Mouse (Mus musculus): ENCODE measurements around the gene Kcnmb3.
A peak's percentile ranks its signal among the peaks of the same experiment; 100 is the strongest.

The Kcnmb3 gene

DNA sequence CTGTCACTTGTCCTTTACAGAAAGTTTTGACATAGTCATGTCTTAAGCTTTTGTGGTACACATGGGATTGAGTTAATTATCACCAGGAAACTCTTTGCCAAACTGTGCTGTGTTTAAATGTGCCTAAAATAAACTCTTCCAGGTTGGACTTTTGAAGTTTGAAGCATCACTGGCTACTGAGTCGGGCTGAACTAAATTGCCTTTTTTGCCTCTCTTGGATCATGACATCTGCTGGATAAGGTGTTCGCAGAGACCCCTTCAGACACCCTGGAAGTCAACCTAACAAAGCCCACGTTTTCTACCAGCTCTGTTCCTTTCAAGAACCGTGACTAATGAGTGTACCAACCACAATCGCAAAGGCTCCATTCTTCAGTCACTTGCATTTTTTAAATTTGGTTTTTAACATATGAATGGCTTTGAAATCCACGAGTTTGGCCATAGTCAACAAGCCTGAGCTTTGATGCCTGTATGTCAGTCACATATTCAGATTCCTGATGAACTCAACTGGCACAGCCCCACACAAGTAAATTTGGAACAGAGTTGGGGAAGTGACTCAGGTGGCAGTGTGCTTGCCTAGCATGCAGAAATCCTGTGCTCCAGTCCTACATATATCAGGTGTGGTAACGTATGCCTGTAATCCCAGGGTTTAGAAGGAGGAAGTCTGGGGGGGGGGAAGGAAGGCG lies 3.2 kb upstream of the Kcnmb3 start:
- no peak for DNase-seq (ENCODE audit: low spot score in 2 of 2)

DNA sequence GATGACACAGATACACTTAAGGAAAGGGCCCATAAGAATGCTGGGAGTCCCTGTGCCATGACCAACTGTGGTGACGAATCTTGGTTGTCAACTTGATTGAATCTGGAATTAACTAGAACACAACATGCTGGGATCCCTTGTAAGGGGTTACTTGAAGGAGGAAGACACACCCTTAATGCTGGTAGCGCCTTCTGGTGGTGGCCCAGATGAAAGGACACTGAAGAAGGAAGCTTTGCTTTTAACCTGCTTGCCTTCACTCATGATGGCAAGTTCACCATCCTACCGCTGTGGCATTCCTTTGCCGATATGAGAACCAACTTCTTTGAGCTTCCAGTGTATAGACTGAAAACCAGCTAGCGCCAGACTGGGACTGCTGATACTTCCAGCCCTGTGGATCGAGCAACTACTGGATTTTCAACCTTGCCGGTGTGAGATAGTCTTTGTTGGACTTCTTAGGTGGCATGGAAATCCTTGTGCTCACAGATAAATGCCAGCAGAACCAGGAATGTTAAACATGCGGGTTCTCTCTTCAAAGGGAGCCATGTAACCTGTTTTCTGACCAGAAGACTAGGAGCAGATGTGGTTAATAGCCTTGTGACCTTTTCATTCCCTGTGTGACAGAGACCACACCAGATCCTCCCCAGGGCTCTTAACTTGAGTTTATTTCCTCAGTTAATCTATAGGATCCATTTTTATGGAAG lies 2.5 kb upstream of the Kcnmb3 start:
- DNase-seq (ENCODE audit: low spot score in 2 of 2): peak in 1 of 2 experiments; percentile 40

DNA sequence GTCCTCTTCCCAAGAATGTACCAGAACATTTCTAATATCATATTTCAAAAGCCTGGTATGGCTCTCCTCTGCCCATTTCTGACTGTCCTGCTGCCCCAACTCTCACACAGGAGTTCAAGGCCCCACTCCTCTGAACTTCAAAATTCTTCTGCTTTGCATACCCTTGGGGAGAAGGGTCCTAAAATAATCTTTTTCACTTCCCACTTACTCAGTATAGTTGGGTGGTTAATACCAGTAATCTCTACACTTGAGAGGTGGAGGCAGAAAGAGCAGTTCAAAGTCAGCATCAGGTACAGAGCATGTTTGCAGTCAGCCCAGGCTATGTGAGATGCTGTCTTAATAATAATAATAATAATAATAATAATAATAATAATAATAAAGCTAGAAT lies 1.1 kb downstream of the Kcnmb3 start:
- DNase-seq (ENCODE audit: low spot score in 2 of 2): peak in 1 of 2 experiments; percentile 10

DNA sequence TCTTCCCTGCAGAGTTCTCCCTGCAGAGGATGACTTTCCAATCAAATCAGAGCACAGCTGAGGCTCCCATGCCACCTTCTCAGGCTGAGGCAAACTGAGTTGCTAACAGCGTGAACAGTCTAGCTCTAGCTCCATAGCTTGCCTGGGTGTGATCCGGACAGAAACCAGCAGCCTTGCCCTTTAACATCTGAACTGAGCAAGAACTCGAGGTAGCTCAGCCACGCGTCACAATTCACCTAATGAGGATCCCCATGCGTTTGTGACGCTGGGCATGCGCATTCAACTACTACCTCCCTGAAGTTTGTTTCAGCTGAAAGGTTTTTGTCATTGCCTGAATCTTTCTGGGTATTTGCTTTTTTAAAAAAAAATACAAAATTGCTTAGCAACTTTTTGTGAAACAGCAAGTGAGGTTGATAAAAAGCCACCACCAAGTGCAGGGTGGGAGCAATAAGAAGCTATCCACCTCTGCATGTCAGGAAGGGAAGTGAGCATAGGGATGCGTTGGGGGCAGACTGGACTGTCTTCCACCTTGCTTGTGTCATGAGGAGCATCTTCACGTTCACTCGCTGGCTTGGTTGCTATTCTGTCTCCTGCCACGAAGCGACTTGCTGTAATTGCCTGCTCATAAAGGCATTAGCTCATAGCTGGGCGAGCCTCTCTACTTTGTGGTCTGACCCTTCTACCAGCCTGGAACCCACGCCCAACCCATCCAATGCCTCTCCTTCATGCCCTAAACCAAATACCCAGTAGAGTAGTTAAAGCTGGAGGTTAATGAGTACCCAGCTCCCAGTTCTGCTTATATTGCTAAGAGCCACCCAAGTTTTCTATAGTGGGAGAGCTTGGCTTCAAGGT lies 1.7 kb downstream of the Kcnmb3 start:
- peak in 1 of 2 experiments; percentile 65 for DNase-seq (ENCODE audit: low spot score in 2 of 2)

DNA sequence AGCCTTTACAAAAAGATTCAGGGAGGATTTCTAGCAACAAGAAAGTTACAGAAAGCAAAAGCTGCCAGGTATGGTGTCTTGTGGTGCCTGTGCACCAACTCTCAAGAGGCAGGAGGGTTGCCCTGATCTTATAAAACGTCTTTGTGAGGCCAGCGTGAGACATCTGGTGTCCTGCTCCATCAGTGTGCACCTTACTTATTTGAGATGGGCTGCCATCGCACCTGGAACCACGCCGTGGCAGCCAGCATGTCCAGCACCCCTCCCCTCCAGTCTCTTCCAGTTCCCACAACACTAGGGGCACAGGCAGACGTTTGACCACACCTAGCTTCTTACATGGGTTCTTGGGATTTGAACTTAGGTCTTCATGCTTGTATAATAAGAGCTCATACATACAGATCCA lies 3.9 kb downstream of the Kcnmb3 start:
- no peak for DNase-seq (ENCODE audit: low spot score in 2 of 2)

DNA sequence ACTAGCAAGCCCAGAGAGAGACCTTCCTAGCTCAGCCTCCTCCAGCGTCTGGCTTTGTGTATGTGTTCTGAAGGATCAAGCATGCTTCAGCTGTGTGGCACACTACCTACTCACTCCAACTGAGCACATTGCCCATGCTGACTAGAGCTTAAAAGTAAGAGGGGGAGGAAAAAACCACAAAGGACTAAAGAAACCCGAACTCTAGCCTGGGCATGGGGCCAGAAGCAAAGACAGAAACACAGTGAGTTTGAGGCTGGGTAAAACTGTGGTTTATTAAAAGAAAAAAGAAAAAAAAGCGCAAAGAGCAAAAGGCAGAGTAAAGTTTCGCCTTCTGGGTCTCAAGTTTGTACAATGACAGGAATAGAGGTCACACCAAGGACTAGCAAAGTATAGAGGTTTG lies 5.5 kb downstream of the Kcnmb3 start:
- no peak for DNase-seq (ENCODE audit: low spot score in 2 of 2)

DNA sequence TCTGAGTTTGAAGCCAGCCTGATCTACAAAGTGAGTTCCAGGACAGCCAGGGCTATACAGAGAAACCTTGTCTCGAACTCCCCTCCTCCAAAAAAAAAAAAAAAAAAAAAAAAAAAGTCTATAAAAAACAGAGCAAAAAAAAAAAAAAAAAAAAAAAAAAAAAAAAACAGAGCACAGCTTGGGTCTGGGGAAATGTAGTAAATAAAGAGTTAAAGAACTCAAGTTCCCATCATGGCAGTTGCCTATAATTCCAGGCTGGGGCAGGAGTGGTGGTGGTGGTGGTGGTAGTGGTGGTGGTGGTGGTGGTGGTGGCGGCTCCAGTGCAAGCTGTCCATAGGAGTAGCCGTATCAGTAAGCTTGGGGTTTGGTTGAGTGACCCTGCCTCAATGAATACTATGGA lies 9.0 kb downstream of the Kcnmb3 start:
- no peak for DNase-seq (ENCODE audit: low spot score in 2 of 2)

DNA sequence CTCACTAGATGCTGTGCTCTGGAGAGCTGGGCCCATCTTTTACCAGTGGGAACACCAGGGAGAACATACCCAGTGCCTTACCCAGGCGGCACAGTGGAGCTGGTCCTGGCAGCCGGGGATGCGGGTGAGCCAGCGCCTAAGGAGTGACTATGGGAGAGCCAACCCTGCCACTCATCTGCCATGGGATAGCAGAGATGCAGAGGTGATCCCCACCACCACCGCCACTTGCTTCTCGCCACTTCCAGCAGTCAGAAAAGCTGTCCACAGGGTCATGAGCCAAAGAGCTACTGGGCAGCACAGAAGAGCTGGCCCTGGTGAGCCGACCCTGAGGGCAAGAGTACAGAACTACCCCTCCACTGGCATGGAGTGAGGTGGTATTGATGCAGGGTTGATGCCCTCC lies 12.1 kb downstream of the Kcnmb3 start:
- DNase-seq (ENCODE audit: low spot score in 2 of 2): no peak

DNA sequence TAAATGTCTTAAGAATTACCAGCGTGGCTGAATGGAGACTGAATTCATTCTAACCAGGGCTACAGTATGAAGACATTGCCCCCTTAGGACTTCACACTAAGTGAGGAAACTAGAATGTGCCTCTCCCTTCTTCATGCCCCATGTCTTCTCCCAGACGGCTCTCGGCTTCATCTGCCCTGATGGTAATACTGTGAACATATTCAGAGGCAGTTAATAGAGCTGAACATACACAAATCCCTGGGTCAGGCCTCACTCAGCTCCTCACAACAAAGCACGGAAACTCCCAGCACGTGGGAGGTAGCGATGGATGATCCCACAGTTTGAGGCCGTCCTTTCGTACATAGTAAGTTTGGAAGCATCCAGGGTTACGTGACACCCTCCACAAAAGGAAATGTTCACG lies 18.8 kb downstream of the Kcnmb3 start:
- no peak for DNase-seq (ENCODE audit: low spot score in 2 of 2)

DNA sequence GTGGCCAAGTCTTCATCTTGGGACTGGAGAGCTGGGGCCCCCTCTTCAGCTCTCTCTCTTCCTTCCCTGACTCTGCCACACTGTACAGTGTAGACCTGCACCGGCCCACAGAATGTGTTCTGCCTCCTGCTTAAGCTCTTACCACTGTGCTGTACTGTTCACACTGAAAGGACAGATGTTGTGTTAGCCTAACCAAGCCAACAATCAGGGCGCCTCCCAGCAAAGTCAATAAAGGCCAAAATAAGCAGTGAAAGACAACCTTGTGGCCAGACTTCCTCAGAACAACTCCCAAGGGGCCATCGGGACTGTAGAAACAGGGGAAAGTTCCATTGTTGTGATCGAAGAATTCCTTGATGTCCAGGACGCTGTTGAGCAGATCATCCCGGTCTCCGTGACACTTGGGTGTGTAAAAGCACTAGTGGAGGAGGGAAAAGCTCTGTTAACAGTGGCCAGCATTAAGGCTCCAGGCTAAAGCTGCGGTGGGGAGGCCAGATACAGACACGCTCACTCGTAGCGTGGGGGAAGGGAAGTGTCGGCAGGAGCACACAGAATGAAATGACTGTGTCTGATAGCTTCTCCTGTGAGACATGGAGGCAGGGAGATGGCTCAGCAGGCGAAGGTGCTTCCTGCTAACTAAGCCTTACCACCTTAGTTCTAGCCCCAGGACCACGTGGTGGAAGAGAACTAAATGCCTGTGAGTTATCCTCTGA lies 19.7 kb downstream of the Kcnmb3 start:
- DNase-seq (ENCODE audit: low spot score in 2 of 2): no peak

DNA sequence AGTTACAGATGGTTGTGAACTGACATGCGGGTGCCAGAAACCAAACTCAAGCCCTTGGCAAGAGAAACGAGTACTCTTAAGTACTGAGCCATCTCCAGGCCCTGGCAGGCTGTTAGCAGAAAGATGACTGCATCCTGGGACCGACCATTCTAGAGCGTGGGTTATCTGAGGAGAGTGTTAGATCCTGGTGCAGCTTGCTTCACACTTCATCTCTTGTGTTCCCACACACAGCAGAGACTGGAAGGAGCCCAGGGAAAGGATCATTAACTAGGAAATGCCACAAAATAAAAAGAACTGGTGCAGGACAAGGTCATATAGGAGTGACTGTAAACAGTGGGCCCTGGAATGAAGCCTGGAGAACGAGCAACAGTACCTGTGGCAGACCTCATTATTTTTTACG lies 20.9 kb downstream of the Kcnmb3 start:
- DNase-seq (ENCODE audit: low spot score in 2 of 2): no peak

DNA sequence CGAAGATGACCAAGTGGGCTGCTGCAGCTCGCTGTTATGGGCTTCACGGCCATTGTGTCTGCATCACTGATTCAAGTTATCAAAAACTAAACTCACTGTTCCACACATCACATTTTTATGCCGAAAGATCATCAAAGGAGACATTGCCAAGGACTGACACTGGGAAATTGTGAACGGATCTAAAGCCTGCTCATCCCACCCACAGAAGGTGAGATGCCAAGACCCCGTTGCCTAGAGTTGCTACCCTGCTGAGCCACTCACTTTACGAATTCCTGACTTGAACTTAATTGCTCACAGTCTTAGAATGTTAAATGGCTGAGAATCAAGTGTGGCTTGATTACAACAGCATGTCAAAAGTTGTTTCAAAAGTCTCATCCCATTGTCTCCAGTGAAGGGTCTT lies 21.6 kb downstream of the Kcnmb3 start:
- DNase-seq (ENCODE audit: low spot score in 2 of 2): no peak

DNA sequence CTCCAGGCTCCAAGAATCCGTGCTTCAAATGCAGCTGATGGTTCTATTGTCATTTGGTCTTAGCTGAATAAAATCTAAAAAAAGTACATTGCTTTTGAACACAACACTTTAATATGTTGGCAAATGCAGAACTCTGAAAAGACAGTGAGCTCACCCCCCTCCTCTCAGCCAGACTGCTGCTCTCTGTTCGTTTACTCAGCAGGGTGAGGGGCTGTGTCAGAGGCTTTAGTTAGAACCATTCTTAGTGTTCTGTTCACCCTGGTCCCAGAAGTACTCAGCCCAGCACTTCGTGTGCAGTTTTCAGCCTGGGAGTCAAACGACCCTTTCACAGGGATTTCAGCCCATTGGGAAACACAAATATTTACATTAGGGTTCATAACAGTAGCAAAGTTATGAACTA lies 23.6 kb downstream of the Kcnmb3 start:
- DNase-seq (ENCODE audit: low spot score in 2 of 2): no peak

DNA sequence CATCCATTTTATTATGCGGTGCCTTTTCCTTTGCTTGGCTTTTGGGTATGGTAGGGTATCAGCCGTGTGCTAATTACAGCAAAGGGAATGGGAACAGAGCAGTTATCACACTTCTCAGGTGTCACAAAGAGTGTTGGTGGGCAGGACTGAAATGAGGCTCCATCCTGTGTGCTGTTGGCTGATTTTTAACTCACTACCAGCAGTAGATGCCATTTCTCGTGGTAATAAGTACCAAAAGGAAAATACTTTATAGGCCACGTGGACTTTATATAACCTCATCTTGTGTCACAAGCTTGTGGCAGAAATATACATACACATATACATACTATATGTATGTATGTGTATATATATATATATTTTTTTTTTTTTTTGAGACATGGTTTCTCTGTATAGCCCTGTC lies 24.7 kb downstream of the Kcnmb3 start:
- no peak for DNase-seq (ENCODE audit: low spot score in 2 of 2)

DNA sequence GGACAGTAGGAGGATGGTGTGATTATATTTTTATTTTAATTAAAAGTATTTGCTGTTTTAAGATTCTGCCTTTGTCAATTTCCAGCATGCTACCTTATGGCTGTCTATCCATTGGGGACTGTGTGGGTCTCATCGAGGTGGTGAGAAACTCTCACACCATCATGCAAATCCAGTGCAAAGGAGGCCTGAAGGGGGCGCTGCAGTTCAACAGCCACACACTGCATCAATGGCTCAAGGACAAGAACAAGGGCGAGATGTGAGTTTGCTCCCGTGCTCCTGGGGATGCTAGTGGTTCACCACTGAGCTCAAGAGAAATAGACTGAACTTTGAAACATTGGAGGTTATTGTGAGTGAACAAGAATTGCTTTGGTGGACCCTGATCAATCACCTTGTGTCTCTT lies 32.3 kb downstream of the Kcnmb3 start:
- peak; percentile 26 to 71 for DNase-seq (ENCODE audit: low spot score in 2 of 2)

DNA sequence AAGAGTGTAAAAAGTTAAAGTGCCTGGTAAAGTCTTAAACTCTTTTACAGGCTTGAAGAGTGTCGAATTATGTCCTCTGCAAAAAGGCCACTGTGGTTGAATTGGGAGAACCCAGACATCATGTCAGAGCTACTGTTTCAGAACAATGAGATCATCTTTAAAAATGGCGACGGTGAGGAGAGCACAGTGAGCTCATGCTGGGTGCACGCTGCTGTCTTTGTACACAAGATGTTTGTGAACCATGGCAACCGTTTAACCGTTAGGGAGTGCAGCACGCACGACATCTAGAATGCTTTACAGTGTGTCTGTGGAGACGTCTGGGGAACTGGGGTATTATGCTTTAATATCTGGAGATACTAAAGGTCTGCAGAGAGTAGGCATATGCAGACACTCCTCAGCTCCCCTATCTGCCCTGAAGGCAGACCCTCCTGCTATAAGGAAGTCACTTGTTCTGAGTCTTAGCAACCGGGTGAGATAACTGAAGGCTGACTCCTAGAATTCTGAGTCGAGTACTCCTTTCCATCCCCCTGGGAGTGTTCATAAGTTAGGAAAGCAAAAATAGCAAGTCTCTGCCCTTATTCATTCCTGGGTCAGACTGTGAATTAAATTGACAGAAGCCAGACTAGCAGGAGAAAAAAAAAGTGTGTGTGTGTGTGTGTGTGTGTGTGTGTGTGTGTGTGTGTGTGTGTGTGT lies 37.6 kb downstream of the Kcnmb3 start:
- no peak for DNase-seq (ENCODE audit: low spot score in 2 of 2)

DNA sequence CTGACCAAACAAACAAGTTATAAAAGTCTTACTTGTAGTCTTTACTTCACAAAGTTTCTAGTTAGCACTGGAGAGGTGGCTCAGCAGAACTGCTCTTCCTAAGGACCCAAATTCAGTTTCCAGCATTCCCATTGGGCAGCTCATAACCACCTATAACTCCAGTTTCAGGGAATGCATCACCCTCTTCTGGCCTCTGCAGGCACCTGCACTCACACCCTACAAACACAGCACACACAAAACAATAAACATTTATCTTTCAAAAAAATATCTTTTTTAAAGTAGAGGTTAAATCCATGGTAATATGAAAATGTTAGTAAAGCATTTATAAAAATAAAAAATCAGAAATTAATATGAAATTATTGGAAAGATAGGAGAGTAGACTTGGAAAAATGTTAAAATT lies 50.3 kb downstream of the Kcnmb3 start:
- DNase-seq (ENCODE audit: low spot score in 2 of 2): no peak

DNA sequence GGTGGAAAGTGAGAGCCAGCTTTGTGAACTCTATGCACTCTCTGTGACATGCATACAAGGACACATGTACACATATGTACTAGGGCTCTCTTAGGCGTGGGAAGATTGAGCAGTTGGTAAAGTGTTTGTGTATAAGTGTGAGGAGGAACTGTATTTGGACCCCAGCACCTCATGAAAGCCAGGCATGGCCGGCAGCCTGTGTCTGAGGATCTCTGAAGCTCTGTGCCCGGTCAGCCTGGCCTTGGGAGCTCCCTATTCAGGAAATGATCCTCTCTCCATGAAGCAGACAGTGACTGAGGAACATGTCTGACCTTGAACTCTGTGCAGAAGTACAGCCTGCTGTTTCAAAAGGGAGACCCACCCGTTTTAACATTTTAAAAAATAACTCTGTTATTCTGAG lies 53.3 kb downstream of the Kcnmb3 start:
- DNase-seq (ENCODE audit: low spot score in 2 of 2): no peak

DNA sequence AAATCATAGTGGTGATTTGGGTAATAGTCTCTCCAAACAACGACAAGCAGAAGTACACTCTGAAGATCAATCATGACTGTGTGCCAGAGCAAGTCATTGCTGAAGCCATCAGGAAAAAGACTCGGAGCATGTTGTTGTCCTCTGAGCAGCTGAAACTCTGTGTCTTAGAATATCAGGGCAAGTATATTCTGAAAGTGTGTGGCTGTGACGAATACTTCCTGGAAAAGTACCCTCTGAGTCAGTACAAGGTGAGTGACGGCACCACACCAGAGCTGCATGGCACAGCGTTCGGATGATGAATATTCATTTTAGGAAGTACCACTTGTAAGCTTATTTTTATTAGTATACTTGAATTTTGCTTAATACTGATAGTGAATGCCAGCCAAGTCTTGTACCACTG lies 54.2 kb downstream of the Kcnmb3 start:
- no peak for DNase-seq (ENCODE audit: low spot score in 2 of 2)

DNA sequence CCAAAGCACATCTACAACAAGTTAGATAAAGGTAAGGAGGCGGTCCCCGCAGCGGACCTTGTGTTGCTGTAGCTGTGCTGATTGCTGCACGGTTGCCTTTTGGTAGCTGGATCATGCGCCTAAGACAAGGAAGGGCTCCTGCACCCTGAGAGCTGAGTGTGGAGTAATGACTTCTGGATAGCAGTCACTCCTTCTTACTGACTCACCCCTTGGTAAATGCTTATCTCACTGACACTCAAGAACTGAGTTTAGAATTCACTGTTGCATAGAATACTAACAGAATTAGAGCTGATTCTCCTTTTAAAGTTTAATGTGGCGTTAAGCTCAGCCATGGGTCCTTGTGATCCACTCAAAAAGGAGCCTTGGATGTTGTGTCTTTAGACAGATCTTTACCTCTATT lies 54.7 kb downstream of the Kcnmb3 start:
- no peak for DNase-seq (ENCODE audit: low spot score in 2 of 2)

DNA sequence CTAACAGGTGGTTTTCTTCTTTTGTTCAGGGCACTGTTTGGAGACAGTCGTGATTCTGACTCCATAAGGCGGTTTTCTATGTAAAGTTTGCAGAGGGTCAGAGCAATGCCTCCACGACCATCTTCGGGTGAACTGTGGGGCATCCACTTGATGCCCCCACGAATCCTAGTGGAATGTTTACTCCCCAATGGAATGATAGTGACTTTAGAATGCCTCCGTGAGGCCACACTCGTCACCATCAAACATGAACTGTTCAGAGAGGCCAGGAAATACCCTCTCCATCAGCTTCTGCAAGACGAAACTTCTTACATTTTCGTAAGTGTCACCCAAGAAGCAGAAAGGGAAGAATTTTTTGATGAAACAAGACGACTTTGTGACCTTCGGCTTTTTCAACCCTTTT lies 55.9 kb downstream of the Kcnmb3 start:
- DNase-seq (ENCODE audit: low spot score in 2 of 2): no peak

DNA sequence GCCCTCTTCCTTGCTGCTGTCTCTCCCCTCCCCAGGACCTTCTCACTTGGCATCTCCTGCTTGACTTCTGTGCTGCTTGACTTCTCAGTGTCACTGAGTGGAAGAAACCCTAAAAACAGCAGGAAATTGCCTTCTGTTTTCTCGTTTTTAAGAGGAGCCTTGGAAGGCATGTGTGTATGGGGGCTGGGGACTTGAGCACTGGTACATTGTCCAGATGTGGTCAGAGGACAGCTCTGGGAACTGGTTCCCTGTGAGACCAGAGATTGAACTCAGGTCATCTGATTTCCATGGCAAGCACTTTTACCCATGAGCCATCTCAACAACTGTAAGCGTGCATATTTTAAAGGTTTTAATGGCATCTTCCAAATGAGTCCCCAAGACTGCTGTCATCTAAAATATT lies 58.0 kb downstream of the Kcnmb3 start:
- DNase-seq (ENCODE audit: low spot score in 2 of 2): no peak

Measured in natural killer cell, adult 2 months (primary cell).